Mouse (Mus musculus) cerebellum, postnatal 36 days (tissue): ENCODE measurements around the gene Mmp14.

Experiments
- DNase-seq, 2 experiments: peaks; one replicate each; pipeline ENCODE4 v3.0.0; 2021 to 2022; ENCODE audit warnings: mixed read lengths in 2 of 2

Gene Mmp14

DNA sequence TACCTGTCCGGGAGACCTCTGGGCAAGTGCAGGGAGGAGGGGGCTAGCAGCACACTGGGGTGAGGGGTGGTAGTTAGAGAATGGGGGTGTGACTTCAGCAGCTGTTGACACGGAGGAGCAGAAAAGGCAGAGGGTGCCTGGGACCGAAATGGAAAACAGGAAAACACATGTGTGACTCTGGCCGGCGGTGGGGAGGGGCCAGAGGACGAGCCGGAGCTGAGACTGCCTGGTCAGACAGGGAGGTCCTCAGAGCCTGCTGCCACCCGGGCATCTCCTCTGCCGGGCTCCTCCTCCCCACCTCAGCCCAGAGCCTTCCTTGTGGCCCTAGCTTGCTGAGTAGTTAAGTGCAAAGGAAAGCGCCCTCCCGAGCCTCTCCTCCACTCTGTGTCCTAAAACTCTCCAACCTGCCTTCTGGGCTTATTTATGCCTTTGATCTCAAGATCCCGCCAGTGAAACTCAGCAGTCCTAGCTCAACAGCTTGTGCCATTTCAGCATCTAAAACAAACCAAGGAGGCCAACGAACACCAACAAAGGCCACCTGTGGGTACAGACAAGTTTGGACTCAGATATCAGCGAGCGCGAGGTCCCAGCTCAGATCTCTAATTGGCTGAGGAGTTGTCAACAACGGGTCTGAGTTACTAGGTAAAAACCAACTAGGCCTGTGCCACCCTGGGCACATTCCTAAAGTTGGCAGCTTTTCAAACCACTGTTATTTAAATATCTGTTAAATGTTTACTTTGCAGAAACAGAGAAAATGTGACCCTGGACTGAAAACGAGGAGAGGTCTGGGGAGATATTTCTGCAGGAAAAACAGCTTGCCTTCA, 17.3 kb upstream of the Mmp14 start:
- no peak for DNase-seq

DNA sequence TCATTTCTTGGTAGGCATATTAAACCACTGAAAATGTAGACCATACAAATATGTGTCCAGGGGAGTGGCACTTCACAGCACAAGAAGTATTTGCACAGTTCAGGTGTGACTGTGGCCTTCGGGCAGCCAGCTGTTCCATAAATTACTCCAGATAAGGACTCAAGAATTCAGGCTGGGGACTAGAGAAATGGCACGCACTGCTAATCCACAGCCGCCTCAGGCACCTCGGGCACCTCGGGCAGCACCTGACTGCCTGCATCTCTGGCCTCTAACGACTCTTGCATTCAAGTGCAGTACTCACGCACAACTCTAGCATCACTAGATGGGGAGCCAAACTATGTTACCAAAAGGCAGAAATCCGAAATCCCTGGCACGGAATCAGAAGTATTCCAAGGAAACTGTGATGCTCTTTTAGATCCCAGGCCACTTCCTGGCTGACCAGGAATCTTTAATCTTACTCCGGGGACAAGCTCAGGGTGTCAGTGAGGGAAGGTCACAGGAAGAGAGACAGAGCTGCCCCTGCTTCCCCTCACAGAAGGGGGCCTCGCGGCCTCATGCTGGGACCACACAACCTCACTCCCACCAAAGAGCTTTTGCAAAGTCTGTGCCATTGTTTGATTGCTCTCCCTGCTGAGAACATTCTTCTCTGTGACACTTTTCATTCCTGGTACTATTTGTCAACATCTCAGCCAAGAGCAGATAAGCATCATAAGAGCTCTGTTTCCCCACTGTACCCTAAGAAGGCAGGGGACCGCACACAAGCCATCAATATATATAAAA, 16.0 kb upstream of the Mmp14 start:
- DNase-seq = no peak

DNA sequence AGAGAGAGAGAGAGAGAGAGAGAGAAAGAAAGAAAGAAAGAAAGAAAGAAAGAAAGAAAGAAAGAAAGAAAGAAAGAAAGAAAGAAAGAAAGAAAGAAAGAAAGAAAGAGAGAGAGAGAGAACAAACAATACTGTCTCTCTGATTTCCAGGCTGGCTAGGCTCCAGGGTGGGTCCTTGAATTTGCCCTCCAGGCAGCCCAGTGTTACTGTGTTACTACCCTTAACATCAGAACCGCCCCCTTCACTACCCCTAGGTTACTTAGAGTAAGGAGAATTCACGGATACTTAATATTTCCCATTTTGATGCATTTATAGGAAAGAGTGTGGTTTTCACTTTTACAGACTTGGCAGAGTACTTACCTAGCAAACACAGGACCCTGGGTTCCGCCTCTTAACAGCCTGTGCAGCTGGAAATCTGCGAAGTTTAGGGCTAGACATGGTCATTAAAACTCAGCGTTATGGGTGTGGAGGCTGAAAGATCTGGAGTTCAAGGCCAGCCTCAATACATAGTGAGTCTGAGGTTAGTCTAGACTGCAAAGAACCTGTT, 15.1 kb upstream of the Mmp14 start:
- no peak for DNase-seq

DNA sequence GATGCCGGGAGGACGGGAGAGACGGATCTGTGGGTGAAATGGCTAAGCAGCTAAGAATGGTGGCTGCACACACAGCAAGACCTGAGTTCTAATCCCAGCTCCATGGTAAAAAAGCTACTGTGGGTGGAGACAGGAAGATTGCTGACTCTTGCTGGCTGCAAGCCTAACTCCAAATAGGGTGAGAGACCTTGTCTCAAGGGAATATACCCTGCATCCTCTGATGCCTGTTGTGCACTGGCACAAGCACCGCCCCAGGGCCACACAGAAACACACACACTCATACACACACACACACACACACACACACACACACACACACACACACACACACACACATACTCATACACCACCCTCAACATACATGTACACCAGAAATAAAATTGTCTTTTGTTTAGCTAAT, 14.6 kb upstream of the Mmp14 start:
- no peak for DNase-seq

DNA sequence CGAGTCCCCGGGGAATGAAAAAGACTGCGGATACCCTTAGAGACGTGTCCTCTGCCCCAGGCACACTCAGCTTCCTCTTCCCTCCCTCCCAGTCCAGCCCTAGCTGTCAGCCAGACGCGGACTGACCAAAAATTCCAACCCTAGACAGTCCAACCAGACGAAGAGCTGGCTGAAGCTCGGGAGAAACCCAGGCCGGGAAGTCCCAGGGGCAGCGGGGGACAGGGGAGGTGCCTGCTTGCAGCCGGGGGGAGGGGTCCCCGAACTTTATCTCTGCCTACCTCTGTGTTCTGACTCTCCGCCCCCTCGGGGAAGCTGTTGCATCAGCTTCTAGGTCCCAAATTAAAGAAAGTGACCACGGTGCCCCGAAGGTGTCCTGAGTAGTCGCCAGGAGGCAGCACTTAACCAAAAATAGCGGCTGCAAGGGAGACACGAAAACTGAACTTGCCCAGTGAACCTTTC, 13.8 kb upstream of the Mmp14 start, which contains the start of gene Slc7a7:
Gene Slc7a7 (minus strand): TSS at position 158 of the 459 bp plus-strand sequence.
- no peak for DNase-seq

DNA sequence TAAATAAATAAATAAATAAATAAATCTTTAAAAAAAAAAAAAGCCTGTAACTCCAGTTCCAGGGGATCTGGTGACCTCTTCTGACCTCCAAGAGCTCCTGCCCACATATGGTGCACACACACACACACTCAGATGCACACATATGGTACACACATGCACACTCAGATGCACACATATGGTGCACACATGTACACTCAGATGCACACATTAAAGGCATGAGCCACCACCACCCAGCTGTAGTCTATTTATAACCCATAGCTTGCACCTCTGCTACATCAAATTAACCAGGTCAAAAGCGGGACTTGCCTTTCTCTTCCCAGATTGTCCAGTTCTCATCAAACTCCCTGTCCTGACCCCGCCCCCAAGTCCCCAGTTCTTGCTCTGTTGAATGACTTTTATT, 10.4 kb upstream of the Mmp14 start:
- no peak for DNase-seq

DNA sequence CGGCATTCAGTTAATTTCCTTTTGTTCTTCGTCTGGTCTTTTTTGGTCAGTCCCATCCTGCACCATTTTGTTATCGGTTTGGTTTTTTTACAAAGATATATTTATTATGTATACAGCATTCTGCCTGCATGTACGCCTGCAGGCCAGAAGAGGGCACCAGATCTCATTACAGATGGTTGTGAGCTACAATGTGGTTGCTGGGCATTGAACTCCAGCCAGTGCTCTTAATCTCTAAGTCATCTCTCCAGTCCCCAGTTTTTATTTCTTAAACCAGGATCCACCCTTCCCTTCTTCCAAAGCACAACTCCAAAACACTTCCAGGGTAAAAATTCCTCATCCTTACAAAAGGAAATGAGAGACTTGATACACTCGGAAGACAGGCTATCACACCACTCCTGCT, 8.0 kb upstream of the Mmp14 start:
- no peak for DNase-seq

DNA sequence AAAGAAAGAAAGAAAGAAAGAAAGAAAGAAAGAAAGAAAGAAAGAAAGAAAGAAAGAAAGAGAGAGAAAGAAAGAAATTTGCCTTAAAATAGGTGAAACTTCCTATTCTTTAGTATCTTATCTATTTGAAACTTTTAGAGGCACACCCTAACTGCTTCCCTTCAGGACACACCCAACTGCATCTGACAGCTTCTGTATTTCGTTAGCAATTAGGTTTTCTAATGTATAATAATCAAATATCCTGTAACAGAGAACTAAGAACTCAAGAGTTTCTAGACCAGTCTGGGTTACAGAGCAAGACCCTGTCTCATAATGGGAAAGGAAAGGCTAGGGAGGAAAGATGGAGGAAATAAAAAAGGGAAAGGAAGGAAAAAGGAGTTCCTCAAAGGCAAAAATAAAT, 6.8 kb upstream of the Mmp14 start:
- DNase-seq = no peak

DNA sequence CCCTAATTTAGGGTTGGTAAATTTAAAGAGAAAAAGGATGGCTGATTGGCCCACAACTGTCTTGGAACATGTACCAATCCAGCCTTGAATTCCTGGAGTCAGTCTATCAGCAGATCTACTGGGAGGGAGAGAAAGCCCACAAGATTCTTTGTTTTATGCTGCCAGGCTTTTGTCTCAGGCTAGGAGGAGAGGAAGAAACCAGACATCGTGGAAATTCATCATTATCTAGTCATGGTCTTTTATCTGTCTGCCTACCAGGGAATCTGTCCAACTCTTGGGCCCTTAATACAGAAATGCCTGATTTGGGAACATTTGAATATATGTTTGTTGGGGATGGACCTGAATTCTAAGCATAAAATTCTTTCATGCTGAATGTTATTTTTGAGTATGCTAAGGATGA, 5.9 kb upstream of the Mmp14 start:
- no peak for DNase-seq

DNA sequence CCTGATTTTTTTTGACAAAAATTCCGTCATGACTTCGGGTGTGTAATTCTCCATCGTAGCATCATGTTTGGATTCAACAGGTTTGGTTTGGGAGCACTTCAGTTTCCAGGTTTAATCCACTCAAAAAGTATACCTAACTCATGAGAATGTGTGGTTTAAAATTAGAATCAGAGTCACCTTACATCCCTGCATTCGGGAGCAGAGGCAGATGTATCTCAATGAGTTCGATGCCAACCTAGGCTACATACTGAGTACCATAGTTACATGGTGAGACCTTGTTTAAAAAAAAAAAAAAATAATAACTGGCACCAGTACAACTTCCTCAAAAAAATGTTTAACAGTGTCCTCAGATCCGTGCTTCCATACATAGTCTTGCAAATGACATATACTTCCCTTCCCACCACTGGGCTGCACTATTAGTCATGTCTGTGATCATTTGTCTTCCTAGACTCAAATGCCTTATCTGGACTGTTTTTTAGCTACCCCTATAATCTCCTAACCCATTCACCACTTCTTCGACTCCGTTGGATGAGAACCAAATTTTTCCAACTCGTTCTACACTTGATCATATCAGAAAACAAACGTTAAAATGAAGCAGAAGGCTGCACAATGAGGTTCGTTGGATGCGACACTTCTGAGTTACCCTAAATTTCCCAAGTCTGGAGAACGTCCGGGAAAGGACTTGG, 5.3 kb upstream of the Mmp14 start:
- DNase-seq = no peak

DNA sequence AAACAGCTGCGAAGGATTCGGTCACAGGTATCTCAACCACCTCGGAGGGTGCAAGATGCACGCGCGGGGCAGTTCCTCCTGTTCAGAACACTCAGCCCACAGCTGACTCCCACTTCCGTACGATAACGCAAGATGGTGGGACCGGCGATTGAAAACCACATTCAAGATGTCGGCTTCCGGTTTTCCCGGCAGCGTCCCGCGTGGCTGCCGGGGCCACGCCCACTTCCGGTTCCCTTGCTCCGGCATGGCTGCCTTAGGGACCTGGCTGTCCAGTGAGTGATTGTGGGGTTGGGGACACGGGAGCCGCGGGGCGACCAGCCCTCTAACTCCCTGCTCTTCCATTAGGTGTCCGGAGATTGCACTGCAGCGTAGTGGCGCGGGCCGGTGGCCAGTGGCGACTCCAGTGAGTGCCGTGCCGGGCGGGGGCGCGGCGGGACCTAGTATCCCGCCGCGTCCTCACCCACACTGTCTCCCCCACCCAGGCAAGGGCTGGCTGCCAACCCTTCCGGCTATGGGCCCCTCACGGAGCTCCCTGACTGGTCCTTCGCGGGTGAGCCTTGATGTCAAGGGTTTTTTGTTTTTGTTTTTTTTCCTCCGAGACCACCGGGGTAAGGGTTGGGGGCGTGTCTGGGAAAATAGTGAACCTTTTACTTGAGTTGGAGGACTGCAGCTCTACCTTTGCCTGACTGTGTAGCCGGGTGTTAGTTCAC, 4.6 kb upstream of the Mmp14 start, which contains the start of gene Mrpl52:
Gene Mrpl52 (plus strand): TSS at position 221 of the 710 bp plus-strand sequence.
- peak; percentile 90 for DNase-seq

DNA sequence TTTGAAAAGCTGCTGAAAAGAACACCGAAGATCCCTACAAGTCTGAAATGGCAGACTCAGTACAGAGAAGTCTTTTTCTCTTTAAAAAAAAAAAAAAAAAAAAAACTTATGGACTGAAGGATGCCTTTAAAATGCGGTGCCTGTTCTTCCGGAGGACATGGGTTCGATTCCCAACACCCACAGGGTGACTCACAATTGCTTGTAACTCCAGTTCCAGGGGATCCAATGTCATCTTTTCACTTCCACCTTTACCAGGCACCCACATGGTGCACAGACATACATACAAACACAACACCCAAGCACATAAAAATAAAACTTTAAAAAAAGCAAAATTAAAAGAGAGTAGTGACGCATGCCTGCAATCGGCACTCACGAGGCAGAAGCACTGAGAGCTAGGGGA, 3.7 kb upstream of the Mmp14 start:
- no peak for DNase-seq

DNA sequence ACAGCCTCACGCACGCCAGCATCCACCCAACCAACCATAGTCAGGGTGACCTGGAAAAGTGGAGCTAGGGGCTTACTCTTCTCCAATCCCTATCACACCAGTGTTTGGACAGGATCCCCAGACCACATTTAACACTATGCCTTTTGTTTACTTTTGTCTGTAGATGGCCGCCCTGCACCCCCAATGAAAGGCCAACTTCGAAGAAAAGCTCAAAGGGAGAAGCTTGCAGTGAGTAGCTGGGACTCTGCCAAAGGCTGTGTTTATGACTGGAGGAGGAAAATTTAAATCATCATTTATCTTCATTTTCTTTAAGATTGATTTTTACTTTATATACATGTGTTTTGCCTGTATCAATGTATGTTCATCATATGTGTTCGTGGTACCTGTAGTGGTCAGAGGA, 3.0 kb upstream of the Mmp14 start:
- no peak for DNase-seq

DNA sequence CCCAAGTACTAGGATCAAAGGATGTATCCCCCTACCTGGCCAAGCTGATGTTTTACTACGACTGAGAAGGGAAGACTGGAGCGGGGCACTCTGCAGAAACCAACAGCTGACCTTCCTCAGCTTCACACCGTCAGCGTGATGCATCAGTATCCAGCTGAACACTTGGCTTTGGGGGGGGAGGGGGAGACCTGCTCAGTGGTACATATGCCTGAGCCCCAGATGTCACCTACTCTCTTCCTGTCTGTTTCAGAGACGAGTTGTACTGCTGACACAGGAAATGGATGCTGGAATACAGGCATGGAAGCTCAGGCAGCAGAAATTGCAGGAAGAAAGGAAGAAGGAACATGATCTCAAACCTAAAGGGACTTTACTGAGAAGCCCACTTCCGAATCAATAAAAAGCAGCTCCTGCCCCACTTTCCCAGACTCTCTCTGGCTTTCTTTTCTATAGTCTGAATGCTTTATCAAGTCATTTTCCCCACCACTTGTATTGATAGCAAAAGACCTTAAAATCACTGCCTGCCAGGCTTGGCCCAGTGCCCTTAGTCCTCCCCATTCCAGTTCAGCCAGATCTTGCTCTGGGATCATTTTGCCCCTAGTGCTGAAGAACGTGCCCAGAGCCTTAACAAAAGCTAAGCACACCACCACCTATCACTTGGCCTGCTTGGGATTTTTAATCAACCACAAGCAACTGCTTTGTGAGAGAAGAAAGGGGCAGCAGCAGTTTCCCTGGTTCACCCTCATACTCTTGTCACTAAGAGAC, 1.9 kb upstream of the Mmp14 start:
- DNase-seq = no peak

DNA sequence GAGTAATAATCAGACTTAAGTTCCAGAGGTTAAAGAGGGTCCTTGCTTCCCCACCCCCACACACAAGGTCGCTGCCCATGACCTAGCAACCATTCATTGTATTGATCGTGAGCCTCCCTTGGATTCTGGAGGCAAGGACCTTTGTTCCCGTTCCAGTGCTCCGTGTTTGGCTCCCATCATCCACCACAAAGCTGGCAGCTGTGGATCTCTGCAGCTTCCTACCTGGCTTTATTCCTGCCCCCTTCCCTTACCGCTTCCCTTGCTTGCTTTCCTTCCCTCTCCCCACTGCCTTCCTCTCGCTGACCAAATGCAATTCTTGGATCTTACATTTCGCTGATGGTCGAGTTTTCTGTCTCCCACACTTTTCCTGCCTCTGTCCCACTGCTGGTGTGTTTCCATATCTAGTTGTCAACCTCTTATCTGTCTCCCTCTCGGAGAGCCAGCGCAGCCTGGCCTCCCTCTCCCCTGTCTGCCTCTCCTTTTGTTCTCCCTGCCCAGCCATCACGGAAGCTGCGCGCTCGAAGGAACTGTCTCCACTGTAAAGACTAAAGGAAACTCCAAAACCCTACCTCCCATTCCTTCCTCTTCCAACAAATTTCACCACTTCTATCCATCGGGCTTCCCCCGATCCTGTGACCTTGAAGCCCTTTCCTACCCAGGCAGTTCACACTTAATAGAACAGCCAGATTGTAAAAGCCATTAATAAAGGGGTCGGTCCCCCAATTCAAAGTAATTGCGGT, 836 bp upstream of the Mmp14 start:
- no peak for DNase-seq

DNA sequence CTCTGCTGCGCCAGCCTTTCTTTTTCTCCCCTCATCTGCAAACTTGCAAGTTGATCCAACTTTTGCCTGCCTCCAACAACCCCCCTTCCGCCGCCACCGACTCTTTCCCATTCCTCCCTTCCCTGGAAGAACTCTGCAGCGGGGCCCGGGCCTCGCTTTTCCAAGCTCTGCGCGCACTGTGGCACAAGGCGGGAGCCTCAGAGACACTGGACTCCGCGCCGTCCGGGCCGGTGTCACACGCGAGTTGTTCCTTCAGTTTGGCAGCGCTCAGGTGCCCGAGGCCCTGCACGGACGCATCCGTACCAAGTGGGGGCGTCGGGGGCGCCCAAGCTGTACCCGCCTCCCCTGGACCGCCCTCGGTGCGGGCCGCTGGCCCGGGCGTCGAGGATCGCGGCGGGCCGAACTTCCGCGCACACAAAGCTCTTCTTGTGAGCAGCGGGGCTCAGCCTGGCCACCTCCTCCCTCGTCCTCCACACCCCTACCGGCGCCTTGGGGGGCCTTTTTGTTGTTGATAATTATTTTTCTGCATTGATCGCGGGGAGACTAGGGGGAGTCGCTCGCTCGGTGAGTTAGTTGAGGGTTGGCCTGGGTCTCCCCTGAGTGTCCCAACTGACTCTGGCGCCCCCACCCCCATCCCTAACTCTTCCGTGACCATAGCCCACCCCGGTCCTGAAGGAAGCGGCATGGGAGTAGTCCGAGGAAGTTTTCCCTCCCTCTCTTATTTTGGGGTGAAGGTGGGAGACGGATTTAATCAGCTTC, 845 bp downstream of the Mmp14 start:
- peak in 1 of 2 experiments; percentile 14 for DNase-seq

DNA sequence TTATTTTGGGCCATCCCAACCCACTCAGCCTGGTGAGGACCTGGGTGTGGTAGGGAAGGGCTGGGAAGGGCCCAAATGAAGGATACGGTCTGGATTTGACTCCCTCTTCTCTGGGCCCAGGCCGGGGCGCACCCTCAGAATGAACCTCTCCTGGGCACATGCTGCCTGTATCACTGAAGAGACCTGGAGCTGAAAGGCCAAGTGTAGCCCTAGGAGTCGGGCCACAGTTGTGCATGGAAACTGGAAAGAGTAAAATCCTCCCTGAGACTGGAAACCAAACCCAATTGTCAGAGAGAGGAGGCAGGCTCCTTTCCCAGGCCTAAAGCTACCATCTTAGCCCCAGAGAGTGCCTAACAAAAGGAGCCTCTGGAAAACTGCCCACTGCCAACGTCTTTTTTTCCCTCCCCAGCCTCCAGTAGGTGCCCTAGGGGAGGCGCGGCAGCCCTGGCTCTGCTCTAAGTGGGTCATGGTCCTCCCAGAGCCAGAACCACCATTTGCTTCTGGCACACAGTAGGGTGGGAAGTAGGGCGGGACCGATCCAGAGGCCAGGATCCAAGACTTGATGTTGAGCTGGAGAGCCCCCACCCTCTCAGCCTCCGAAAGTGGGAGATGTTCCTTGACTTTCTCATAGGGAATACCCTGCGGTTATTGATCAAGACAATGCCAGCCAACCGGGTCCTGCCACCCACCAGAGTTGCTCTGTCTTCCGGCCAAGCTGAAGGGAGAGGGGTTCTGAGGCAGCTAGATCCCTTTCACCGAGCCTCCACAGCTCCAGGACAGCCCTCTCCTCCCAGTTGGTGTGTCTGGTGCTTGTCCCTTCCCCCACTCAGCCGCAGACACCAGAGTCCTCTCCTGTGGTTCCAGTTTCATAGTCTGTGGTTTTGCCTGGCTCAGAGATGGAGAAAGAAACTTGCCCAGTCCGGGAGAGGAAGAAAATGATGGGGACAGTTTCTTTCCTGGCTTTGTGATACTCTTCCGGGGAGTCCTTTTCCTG, 1.7 kb downstream of the Mmp14 start:
- DNase-seq = peak in 1 of 2 experiments; percentile 11

DNA sequence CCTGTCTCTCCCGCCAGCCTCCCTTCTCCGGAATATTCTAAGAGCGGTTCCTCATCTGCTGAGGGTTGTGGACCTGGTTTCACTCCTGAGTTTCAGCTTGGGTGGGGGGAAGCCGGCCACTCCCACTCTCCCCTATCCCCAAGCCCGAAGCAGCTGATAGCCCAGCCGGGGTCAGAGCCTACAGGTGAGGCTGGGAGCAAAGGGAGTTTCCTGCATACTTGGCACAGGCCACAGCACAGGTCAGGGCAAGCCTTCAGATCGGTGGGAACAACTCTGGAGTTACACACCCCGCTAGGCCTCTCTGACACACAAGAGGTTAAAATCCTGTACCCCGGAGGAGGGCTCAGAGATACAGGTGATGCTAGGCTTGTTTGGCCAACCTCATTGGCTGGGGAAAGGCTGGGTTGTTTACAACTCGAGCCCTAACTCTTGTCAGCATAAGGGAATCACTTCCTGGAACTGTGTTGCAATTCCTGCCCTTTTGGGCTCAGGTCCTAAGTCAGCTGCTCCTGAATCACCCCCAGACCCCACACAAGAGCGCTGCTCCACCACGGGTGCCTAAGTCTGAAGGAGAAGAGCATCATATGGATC, 2.6 kb downstream of the Mmp14 start:
- DNase-seq = no peak
